Mouse (Mus musculus) stomach, postnatal 0 days (tissue): ENCODE data around the gene Banp.

Source experiments
- CTCF ChIP-seq: IDR thresholded peaks from 2 replicates; pipeline ENCODE4 v1.5.1; 2016; ENCODE audit warnings: antibody characterized with exemption, low read depth, mild to moderate bottlenecking, moderate library complexity
- EP300 ChIP-seq: optimal IDR thresholded peaks from 2 replicates; pipeline ENCODE3; 2016; ENCODE audit warnings: antibody characterized with exemption

GRCm38 (mm10) chr8:121947753-121948141 lies 1.8 kb upstream of the Banp start:
- TF ChIP-seq CTCF (no peak), EP300 (peak; percentile 33)
